Mouse (Mus musculus): ENCODE data around the gene Slain1. TPM values are rescaled to one million over a fixed set of nuclear protein-coding genes. Genes with fewer than 3 reads are reported as not detected.

Slain1 gene
- polyA plus RNA-seq, 1 experiment from 2014 or later, result 17.1 TPM

DNA sequence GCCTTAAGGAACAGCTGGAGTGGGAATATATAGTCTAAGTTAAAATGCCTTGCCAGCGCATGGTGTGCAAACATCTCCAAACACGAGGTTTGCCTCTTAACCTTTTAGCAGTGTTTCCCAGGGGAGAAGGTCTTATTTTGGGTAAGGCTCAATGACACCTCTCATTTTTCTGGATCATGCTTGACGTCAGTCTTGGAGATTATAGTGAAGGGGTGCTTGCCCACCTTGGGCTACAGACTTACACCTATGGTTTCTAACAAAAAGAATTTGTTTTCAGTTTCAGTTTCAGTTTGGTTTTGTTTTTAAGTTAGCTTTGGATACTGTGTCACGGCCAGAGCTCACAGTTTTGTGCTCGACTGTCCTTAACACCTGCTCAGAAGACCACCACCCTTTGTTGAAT lies 3.8 kb downstream of the Slain1 start:
- DNase-seq (ENCODE audit: low spot score), result no peak
- Histone ChIP-seq H3K27ac (ENCODE audit: low read depth, low read length) (no peak overlapping the region), H3K9ac (ENCODE audit: low read length) (no peak overlapping the region), H3K36me3 (ENCODE audit: control insufficient read depth, insufficient read depth, low read length) (no peaks in the 10 kb centered on the region; the same call in 1 of the 2 replicates), H3K4me1 (replicated peaks; ENCODE audit: control insufficient read depth, insufficient read depth, low read length) (peaks cover 5% of the 10 kb centered on the region), H3K4me3 (ENCODE audit: low read depth, low read length) (no peak overlapping the region), H3K27me3 (ENCODE audit: control insufficient read depth, insufficient read depth, low read length) (no peaks in the 10 kb centered on the region), H3K9me3 (ENCODE audit: control insufficient read depth, low read length) (no peaks in the 10 kb centered on the region), H3K4me2 (ENCODE audit: low read depth, low read length, severe bottlenecking) (no peak overlapping the region)
- no peak for ATAC-seq (replicated peaks; ENCODE audit: low FRiP score)
- WGBS, result 82% methylated on average over 5 of the region's 5 CpGs

DNA sequence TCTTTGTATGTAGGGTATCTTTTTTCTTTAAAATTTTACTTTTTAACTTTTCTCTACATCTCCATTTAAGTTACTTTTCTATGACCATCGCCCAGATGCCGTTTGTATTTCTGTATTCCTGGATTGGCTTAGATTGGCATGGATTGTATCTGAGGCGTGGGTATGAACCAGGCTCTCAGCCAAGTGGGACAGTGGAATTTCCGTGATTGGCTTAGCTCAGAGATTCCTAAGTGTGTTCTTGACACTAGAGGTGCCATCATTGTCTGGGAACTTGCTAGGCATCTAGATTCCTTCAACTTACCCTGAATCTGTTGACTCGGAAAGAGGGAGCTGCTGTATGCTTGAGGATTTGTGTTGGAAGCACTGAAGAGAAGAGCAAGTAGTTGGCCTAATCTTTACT lies 5.4 kb downstream of the Slain1 start:
- Histone ChIP-seq H3K4me2 (ENCODE audit: low read depth, low read length, severe bottlenecking) (no peak overlapping the region), H3K4me1 (replicated peaks; ENCODE audit: control insufficient read depth, insufficient read depth, low read length) (peaks cover 3% of the 10 kb centered on the region), H3K36me3 (ENCODE audit: control insufficient read depth, insufficient read depth, low read length) (no peaks in the 10 kb centered on the region; the same call in 1 of the 2 replicates), H3K27ac (ENCODE audit: low read depth, low read length) (no peak overlapping the region), H3K4me3 (ENCODE audit: low read depth, low read length) (no peak overlapping the region), H3K27me3 (ENCODE audit: control insufficient read depth, insufficient read depth, low read length) (no peaks in the 10 kb centered on the region), H3K9me3 (ENCODE audit: control insufficient read depth, low read length) (no peaks in the 10 kb centered on the region), H3K9ac (ENCODE audit: low read length) (no peak overlapping the region)
- ATAC-seq (replicated peaks; ENCODE audit: low FRiP score) (no peak), DNase-seq (ENCODE audit: low spot score) (no peak)
- WGBS, result 75% methylated on average over 5 of the region's 5 CpGs

DNA sequence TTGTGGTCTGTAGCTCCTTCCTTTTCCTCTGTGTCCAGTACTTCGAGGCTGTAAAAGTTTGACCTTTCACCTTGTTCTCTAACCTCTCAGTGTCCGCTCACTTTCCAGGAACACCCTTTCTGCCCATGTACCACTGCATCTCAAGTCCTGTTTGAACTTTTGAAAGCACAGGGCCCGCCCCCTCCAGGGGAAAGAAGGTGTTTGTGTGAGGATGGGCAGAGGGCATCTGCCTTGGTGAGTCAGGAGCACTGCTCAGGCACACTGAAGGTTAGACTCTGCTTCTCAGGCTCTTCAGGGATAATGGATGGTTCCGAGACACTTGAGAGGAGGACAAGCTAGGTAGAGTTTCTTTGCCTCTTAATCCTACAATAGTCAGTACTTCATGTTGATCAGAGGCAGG lies 7.8 kb downstream of the Slain1 start:
- no peaks in the 10 kb centered on the region for H3K9me3 ChIP-seq (ENCODE audit: control insufficient read depth, low read length)
- H3K27me3 ChIP-seq (ENCODE audit: control insufficient read depth, insufficient read depth, low read length), result no peaks in the 10 kb centered on the region
- no peaks in the 10 kb centered on the region for H3K4me1 ChIP-seq (replicated peaks; ENCODE audit: control insufficient read depth, insufficient read depth, low read length)
- ATAC-seq (replicated peaks; ENCODE audit: low FRiP score) (no peak), DNase-seq (ENCODE audit: low spot score) (no peak)
- 86% methylated on average over 4 of the region's 4 CpGs for WGBS
- H3K9ac ChIP-seq (ENCODE audit: low read length), result no peak overlapping the region
- H3K27ac ChIP-seq (ENCODE audit: low read depth, low read length), result no peak overlapping the region
- no peak overlapping the region for H3K4me2 ChIP-seq (ENCODE audit: low read depth, low read length, severe bottlenecking)
- no peaks in the 10 kb centered on the region; the same call in 1 of the 2 replicates for H3K36me3 ChIP-seq (ENCODE audit: control insufficient read depth, insufficient read depth, low read length)
- no peak overlapping the region for H3K4me3 ChIP-seq (ENCODE audit: low read depth, low read length)

GRCm38 (mm10) chr14:103663026-103663425 lies 13.0 kb downstream of the Slain1 start:
- Histone ChIP-seq H3K27ac (ENCODE audit: low read depth, low read length) (no peak overlapping the region), H3K9ac (ENCODE audit: low read length) (no peak overlapping the region), H3K4me1 (replicated peaks; ENCODE audit: control insufficient read depth, insufficient read depth, low read length) (no peaks in the 10 kb centered on the region), H3K4me3 (ENCODE audit: low read depth, low read length) (no peak overlapping the region), H3K36me3 (ENCODE audit: control insufficient read depth, insufficient read depth, low read length) (no peaks in the 10 kb centered on the region; the same call in 1 of the 2 replicates), H3K4me2 (ENCODE audit: low read depth, low read length, severe bottlenecking) (no peak overlapping the region), H3K27me3 (ENCODE audit: control insufficient read depth, insufficient read depth, low read length) (no peaks in the 10 kb centered on the region), H3K9me3 (ENCODE audit: control insufficient read depth, low read length) (no peaks in the 10 kb centered on the region)
- DNase-seq (ENCODE audit: low spot score) (no peak), ATAC-seq (replicated peaks; ENCODE audit: low FRiP score) (peak; percentile 75)
- 74% methylated on average over 7 of the region's 7 CpGs for WGBS

GRCm38 (mm10) chr14:103664391-103664790 lies 14.4 kb downstream of the Slain1 start:
- Histone ChIP-seq H3K27ac (ENCODE audit: low read depth, low read length) (no peak overlapping the region), H3K36me3 (ENCODE audit: control insufficient read depth, insufficient read depth, low read length) (no peaks in the 10 kb centered on the region; the same call in 1 of the 2 replicates), H3K9me3 (ENCODE audit: control insufficient read depth, low read length) (no peaks in the 10 kb centered on the region), H3K9ac (ENCODE audit: low read length) (no peak overlapping the region), H3K4me2 (ENCODE audit: low read depth, low read length, severe bottlenecking) (no peak overlapping the region), H3K27me3 (ENCODE audit: control insufficient read depth, insufficient read depth, low read length) (no peaks in the 10 kb centered on the region), H3K4me1 (replicated peaks; ENCODE audit: control insufficient read depth, insufficient read depth, low read length) (no peaks in the 10 kb centered on the region), H3K4me3 (ENCODE audit: low read depth, low read length) (no peak overlapping the region)
- DNase-seq (ENCODE audit: low spot score), result no peak
- WGBS, result 79% methylated on average over 4 of the region's 4 CpGs
- no peak for ATAC-seq (replicated peaks; ENCODE audit: low FRiP score)

GRCm38 (mm10) chr14:103666347-103666954 lies 16.4 kb downstream of the Slain1 start:
- Histone ChIP-seq H3K9me3 (ENCODE audit: control insufficient read depth, low read length) (no peaks in the 10 kb centered on the region), H3K4me1 (replicated peaks; ENCODE audit: control insufficient read depth, insufficient read depth, low read length) (no peaks in the 10 kb centered on the region), H3K4me2 (ENCODE audit: low read depth, low read length, severe bottlenecking) (no peak overlapping the region), H3K36me3 (ENCODE audit: control insufficient read depth, insufficient read depth, low read length) (peaks cover 3% of the 10 kb centered on the region; the same call in 1 of the 2 replicates), H3K4me3 (ENCODE audit: low read depth, low read length) (no peak overlapping the region), H3K9ac (ENCODE audit: low read length) (no peak overlapping the region), H3K27me3 (ENCODE audit: control insufficient read depth, insufficient read depth, low read length) (no peaks in the 10 kb centered on the region), H3K27ac (ENCODE audit: low read depth, low read length) (no peak overlapping the region)
- WGBS, result 83% methylated on average over 8 of the region's 8 CpGs
- DNase-seq (ENCODE audit: low spot score) (no peak), ATAC-seq (replicated peaks; ENCODE audit: low FRiP score) (no peak)

- Histone ChIP-seq H3K9me3 (ENCODE audit: control insufficient read depth, low read length) (no peaks in the 10 kb centered on the region), H3K36me3 (ENCODE audit: control insufficient read depth, insufficient read depth, low read length) (peaks cover 3% of the 10 kb centered on the region; the same call in 1 of the 2 replicates), H3K4me1 (replicated peaks; ENCODE audit: control insufficient read depth, insufficient read depth, low read length) (no peaks in the 10 kb centered on the region), H3K9ac (ENCODE audit: low read length) (no peak overlapping the region), H3K4me3 (ENCODE audit: low read depth, low read length) (no peak overlapping the region), H3K4me2 (ENCODE audit: low read depth, low read length, severe bottlenecking) (no peak overlapping the region), H3K27ac (ENCODE audit: low read depth, low read length) (no peak overlapping the region), H3K27me3 (ENCODE audit: control insufficient read depth, insufficient read depth, low read length) (no peaks in the 10 kb centered on the region)
- WGBS, result 93% methylated on average over 8 of the region's 8 CpGs
- DNase-seq (ENCODE audit: low spot score), result no peak
- ATAC-seq (replicated peaks; ENCODE audit: low FRiP score), result no peak
Measured at GRCm38 (mm10) chr14:103667036-103667435, 17.0 kb downstream of the Slain1 start.

- peaks cover 8% of the 10 kb centered on the region; the same call in 1 of the 2 replicates for H3K4me1 ChIP-seq (replicated peaks; ENCODE audit: control insufficient read depth, insufficient read depth, low read length)
- 35% methylated on average over 18 of the region's 18 CpGs for WGBS
- ATAC-seq (replicated peaks; ENCODE audit: low FRiP score) (0 out of 2 replicates have a peak, but pooled peaks have one; percentile 18), DNase-seq (ENCODE audit: low spot score) (no peak)
- H3K4me2 ChIP-seq (ENCODE audit: low read depth, low read length, severe bottlenecking), result no peak overlapping the region
- no peaks in the 10 kb centered on the region for H3K9me3 ChIP-seq (ENCODE audit: control insufficient read depth, low read length)
- H3K9ac ChIP-seq (ENCODE audit: low read length), result no peak overlapping the region
- H3K36me3 ChIP-seq (ENCODE audit: control insufficient read depth, insufficient read depth, low read length), result no peaks in the 10 kb centered on the region
- H3K27me3 ChIP-seq (ENCODE audit: control insufficient read depth, insufficient read depth, low read length), result no peaks in the 10 kb centered on the region
- no peak overlapping the region for H3K4me3 ChIP-seq (ENCODE audit: low read depth, low read length)
- no peak overlapping the region for H3K27ac ChIP-seq (ENCODE audit: low read depth, low read length)
Measured at GRCm38 (mm10) chr14:103679395-103680217, 29.6 kb downstream of the Slain1 start.

Data from forebrain, embryonic 11.5 days (tissue).